Mouse (Mus musculus) thymus, adult 2 months (tissue): ENCODE data around the gene Gm38100.

Experiments
- CTCF ChIP-seq: fragments of 200-500 bp; IDR thresholded peaks from 2 replicates; pipeline ENCODE4 v1.5.1; 2012; ENCODE audit warnings: mild to moderate bottlenecking, control low read depth, low read length, moderate library complexity, borderline replicate concordance; ENCODE audit not compliant: control insufficient read depth, poor library complexity, insufficient read depth; ENCODE audit errors: extremely low read depth
- POLR2A ChIP-seq: fragments of 200-500 bp; IDR thresholded peaks from 2 replicates; pipeline ENCODE4 v1.6.1; 2012; ENCODE audit warnings: mild to moderate bottlenecking, low read length, control low read depth, moderate library complexity; ENCODE audit not compliant: control insufficient read depth, poor library complexity, insufficient read depth; ENCODE audit errors: extremely low read depth

DNA sequence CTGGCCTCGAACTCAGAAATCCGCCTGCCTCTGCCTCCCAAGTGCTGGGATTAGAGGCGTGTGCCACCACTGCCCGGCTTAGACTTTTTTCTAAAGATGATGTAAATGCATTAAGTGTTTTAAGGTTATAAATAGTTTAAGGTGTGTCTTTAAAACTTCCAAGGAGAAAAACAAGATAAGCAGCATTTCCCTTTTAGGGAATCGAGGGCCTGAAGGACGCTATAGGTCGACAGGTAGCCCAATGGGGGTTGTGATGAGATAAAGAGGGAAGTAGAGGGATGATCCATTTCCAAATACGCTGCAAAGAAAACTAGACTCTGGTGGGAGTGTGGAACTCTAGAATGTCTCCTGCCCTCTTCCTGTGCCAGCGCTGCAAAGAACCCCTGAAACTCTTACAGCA lies at the start of gene Gm38100:
- no peak for TF ChIP-seq CTCF
- no peak for TF ChIP-seq POLR2A
